Mouse (Mus musculus): ENCODE data around the gene Ogg1.

Ogg1 gene

GRCm38 (mm10) chr6:113368124-113368523 is 41.4 kb downstream of the Ogg1 start:
- no peak for TF ChIP-seq POU5F1 (IDR thresholded peaks at IDR 0.05; ENCODE audit: borderline replicate concordance, low read length)
- TF ChIP-seq NANOG (IDR thresholded peaks at IDR 0.05; ENCODE audit: borderline replicate concordance, low read length): peak; percentile 34; the same call in 1 of the 2 replicates
- H3K4me3 ChIP-seq (replicated peaks; ENCODE audit: low read length): peak overlapping the region; percentile 76
- no peaks in the 10 kb centered on the region for H3K27me3 ChIP-seq (ENCODE audit: insufficient read depth, low read length)
- no peaks in the 10 kb centered on the region for H3K9me3 ChIP-seq (ENCODE audit: low read length)
- peaks cover 66% of the 10 kb centered on the region for H3K4me1 ChIP-seq (replicated peaks; ENCODE audit: low read depth, low read length)
- peaks cover 53% of the 10 kb centered on the region for H3K36me3 ChIP-seq (ENCODE audit: insufficient read depth, low read length)

GRCm38 (mm10) chr6:113368577-113368976 is 41.8 kb downstream of the Ogg1 start:
- H3K9me3 ChIP-seq (ENCODE audit: low read length): no peaks in the 10 kb centered on the region

GRCm38 (mm10) chr6:113370194-113370929 is 43.6 kb downstream of the Ogg1 start:
- TF ChIP-seq POU5F1 (IDR thresholded peaks at IDR 0.05; ENCODE audit: borderline replicate concordance, low read length): no peak
- TF ChIP-seq NANOG (IDR thresholded peaks at IDR 0.05; ENCODE audit: borderline replicate concordance, low read length): no peak
- no peak for TF ChIP-seq CTCF (conservative IDR thresholded peaks at IDR 0.05; ENCODE audit: low read length)
- Histone ChIP-seq H3K27me3 (ENCODE audit: insufficient read depth, low read length) (no peaks in the 10 kb centered on the region), H3K36me3 (ENCODE audit: insufficient read depth, low read length) (peaks cover 75% of the 10 kb centered on the region)

More at GRCm38 (mm10) chr6:113368577-113368976, 41.8 kb downstream of the Ogg1 start:
- H3K27me3 ChIP-seq (ENCODE audit: insufficient read depth, low read length): no peaks in the 10 kb centered on the region
- H3K4me1 ChIP-seq (replicated peaks; ENCODE audit: low read depth, low read length): peaks cover 66% of the 10 kb centered on the region
- TF ChIP-seq POU5F1 (IDR thresholded peaks at IDR 0.05; ENCODE audit: borderline replicate concordance, low read length) (no peak), NANOG (IDR thresholded peaks at IDR 0.05; ENCODE audit: borderline replicate concordance, low read length) (no peak), CTCF (conservative IDR thresholded peaks at IDR 0.05; ENCODE audit: low read length) (no peak)
- H3K36me3 ChIP-seq (ENCODE audit: insufficient read depth, low read length): peaks cover 58% of the 10 kb centered on the region
- H3K4me3 ChIP-seq (replicated peaks; ENCODE audit: low read length): peak overlapping the region; percentile 76

GRCm38 (mm10) chr6:113373491-113373890 is 46.7 kb downstream of the Ogg1 start:
- peaks cover 50% of the 10 kb centered on the region for H3K4me1 ChIP-seq (replicated peaks; ENCODE audit: low read depth, low read length)
- no peaks in the 10 kb centered on the region for H3K9me3 ChIP-seq (ENCODE audit: low read length)
- TF ChIP-seq POU5F1 (IDR thresholded peaks at IDR 0.05; ENCODE audit: borderline replicate concordance, low read length): no peak
- TF ChIP-seq CTCF (conservative IDR thresholded peaks at IDR 0.05; ENCODE audit: low read length): no peak
- TF ChIP-seq NANOG (IDR thresholded peaks at IDR 0.05; ENCODE audit: borderline replicate concordance, low read length): no peak
- H3K27me3 ChIP-seq (ENCODE audit: insufficient read depth, low read length): no peaks in the 10 kb centered on the region
- no peak overlapping the region for H3K4me3 ChIP-seq (replicated peaks; ENCODE audit: low read length)
- H3K36me3 ChIP-seq (ENCODE audit: insufficient read depth, low read length): peaks cover 75% of the 10 kb centered on the region

More at GRCm38 (mm10) chr6:113370194-113370929, 43.6 kb downstream of the Ogg1 start:
- no peaks in the 10 kb centered on the region for H3K9me3 ChIP-seq (ENCODE audit: low read length)
- no peak overlapping the region for H3K4me3 ChIP-seq (replicated peaks; ENCODE audit: low read length)
- H3K4me1 ChIP-seq (replicated peaks; ENCODE audit: low read depth, low read length): peaks cover 63% of the 10 kb centered on the region

GRCm38 (mm10) chr6:113377172-113377495 is 50.4 kb downstream of the Ogg1 start:
- Histone ChIP-seq H3K36me3 (ENCODE audit: insufficient read depth, low read length) (peaks cover 70% of the 10 kb centered on the region), H3K4me3 (replicated peaks; ENCODE audit: low read length) (peak overlapping the region; percentile 100), H3K9me3 (ENCODE audit: low read length) (no peaks in the 10 kb centered on the region), H3K27me3 (ENCODE audit: insufficient read depth, low read length) (no peaks in the 10 kb centered on the region), H3K4me1 (replicated peaks; ENCODE audit: low read depth, low read length) (peaks cover 62% of the 10 kb centered on the region)
- TF ChIP-seq CTCF (conservative IDR thresholded peaks at IDR 0.05; ENCODE audit: low read length): no peak
- TF ChIP-seq POU5F1 (IDR thresholded peaks at IDR 0.05; ENCODE audit: borderline replicate concordance, low read length): no peak
- no peak for TF ChIP-seq NANOG (IDR thresholded peaks at IDR 0.05; ENCODE audit: borderline replicate concordance, low read length)

- TF ChIP-seq POU5F1 (IDR thresholded peaks at IDR 0.05; ENCODE audit: borderline replicate concordance, low read length) (no peak), CTCF (conservative IDR thresholded peaks at IDR 0.05; ENCODE audit: low read length) (no peak), NANOG (IDR thresholded peaks at IDR 0.05; ENCODE audit: borderline replicate concordance, low read length) (no peak)
- H3K4me1 ChIP-seq (replicated peaks; ENCODE audit: low read depth, low read length): peaks cover 63% of the 10 kb centered on the region
- H3K4me3 ChIP-seq (replicated peaks; ENCODE audit: low read length): peak within 1 kb of the TSS; percentile 100
- H3K36me3 ChIP-seq (ENCODE audit: insufficient read depth, low read length): peaks cover 70% of the 10 kb centered on the region
- H3K9me3 ChIP-seq (ENCODE audit: low read length): no peaks in the 10 kb centered on the region
- H3K27me3 ChIP-seq (ENCODE audit: insufficient read depth, low read length): no peaks in the 10 kb centered on the region
Observed at GRCm38 (mm10) chr6:113377496-113378385, 51.0 kb downstream of the Ogg1 start, which contains the start of the genes Tada3 and Arpc4. Tada3 (minus strand) TSS chr6:113377883. Arpc4 (plus strand) TSS chr6:113378115.

GRCm38 (mm10) chr6:113379246-113379645 is 52.5 kb downstream of the Ogg1 start:
- Histone ChIP-seq H3K36me3 (ENCODE audit: insufficient read depth, low read length) (peaks cover 70% of the 10 kb centered on the region), H3K9me3 (ENCODE audit: low read length) (no peaks in the 10 kb centered on the region)
- TF ChIP-seq POU5F1 (IDR thresholded peaks at IDR 0.05; ENCODE audit: borderline replicate concordance, low read length) (no peak), NANOG (IDR thresholded peaks at IDR 0.05; ENCODE audit: borderline replicate concordance, low read length) (no peak), CTCF (conservative IDR thresholded peaks at IDR 0.05; ENCODE audit: low read length) (no peak)

GRCm38 (mm10) chr6:113380480-113380879 is 53.7 kb downstream of the Ogg1 start:
- H3K36me3 ChIP-seq (ENCODE audit: insufficient read depth, low read length): peaks cover 70% of the 10 kb centered on the region
- no peak for TF ChIP-seq NANOG (IDR thresholded peaks at IDR 0.05; ENCODE audit: borderline replicate concordance, low read length)
- TF ChIP-seq POU5F1 (IDR thresholded peaks at IDR 0.05; ENCODE audit: borderline replicate concordance, low read length): no peak
- 0 out of 2 replicates have a peak, but pooled peaks have one; percentile 6 for TF ChIP-seq CTCF (conservative IDR thresholded peaks at IDR 0.05; ENCODE audit: low read length)
- peaks cover 69% of the 10 kb centered on the region for H3K4me1 ChIP-seq (replicated peaks; ENCODE audit: low read depth, low read length)
- no peaks in the 10 kb centered on the region for H3K27me3 ChIP-seq (ENCODE audit: insufficient read depth, low read length)
- no peaks in the 10 kb centered on the region for H3K9me3 ChIP-seq (ENCODE audit: low read length)
- H3K4me3 ChIP-seq (replicated peaks; ENCODE audit: low read length): 0 out of 2 replicates have a peak overlapping the region, but pooled peaks have one; percentile 5

More at GRCm38 (mm10) chr6:113379246-113379645, 52.5 kb downstream of the Ogg1 start:
- Histone ChIP-seq H3K27me3 (ENCODE audit: insufficient read depth, low read length) (no peaks in the 10 kb centered on the region), H3K4me3 (replicated peaks; ENCODE audit: low read length) (peak overlapping the region; percentile 100), H3K4me1 (replicated peaks; ENCODE audit: low read depth, low read length) (peaks cover 69% of the 10 kb centered on the region)

All from E14TG2a.4 (cell line).